Mouse (Mus musculus) heart, postnatal 14 days (tissue): ENCODE measurements around the gene Fam178b. TPM values are rescaled to one million over a fixed set of nuclear protein-coding genes. Genes with fewer than 3 reads are reported as not detected.
"Not testable (repeated sequence)": the region's sequence is repeated elsewhere in the genome, so short reads cannot be mapped to it uniquely, and the experiment has no call there.

Experiments used
- DNase-seq, 2 experiments: peaks; one replicate each; pipeline ENCODE4 v3.0.0; 2021 to 2022
- intact Hi-C: fragments of 180-260 bp; cut with DNase I; formaldehyde crosslinking; loops from one replicate; pipeline ENCODE4 v1.15.1; 2025
- total RNA-seq, 2 experiments: library from RNA; stranded (reverse); gene quantifications; 2 replicates each; pipeline ENCODE4 v1.2.3; 2021

Fam178b gene
- total RNA-seq, 2 experiments from 2014 or later = 0.67 to 0.73 TPM

DNA sequence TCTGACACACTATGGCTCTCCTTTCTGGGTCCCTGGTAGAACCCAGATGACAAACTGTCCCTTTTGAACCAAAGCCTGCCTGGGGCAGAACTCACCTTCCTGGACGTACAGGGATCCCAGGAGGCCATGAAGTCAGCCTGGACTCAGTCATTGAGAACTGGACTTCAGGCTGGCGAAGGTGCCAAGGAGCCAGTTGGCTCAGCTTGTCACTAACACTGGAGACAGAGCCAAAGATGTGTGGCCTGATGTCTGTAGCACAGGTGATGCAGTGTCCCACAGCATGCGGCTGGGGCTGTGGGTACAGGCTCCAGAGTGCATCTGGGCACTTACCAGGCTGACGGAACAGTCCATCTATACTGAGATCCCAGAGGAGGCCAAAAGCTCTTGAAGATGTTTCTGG, 50.9 kb downstream of the Fam178b start:
- intact Hi-C loops = no loop called here
- no peak for DNase-seq

DNA sequence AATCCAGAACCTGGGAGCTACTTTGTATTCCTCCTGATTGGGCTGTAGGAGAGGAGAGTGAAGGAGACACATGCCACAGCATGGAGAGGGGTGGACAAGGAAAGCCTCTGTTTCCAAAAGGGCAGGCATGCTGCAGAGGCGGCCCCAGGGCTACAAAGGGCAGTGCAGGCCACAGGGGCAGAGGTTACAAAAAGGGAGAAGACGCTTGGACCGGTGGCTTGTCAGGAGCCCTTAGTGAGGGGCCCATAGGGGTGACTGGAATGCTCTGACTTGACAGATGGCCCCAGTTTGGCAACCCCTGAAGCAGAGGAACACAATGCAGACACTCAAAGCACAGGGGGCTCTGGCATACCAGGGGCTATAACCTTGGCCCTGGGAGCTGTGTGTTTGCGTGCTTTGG, 51.6 kb downstream of the Fam178b start:
- no peak for DNase-seq
- intact Hi-C loops = no loop called here

DNA sequence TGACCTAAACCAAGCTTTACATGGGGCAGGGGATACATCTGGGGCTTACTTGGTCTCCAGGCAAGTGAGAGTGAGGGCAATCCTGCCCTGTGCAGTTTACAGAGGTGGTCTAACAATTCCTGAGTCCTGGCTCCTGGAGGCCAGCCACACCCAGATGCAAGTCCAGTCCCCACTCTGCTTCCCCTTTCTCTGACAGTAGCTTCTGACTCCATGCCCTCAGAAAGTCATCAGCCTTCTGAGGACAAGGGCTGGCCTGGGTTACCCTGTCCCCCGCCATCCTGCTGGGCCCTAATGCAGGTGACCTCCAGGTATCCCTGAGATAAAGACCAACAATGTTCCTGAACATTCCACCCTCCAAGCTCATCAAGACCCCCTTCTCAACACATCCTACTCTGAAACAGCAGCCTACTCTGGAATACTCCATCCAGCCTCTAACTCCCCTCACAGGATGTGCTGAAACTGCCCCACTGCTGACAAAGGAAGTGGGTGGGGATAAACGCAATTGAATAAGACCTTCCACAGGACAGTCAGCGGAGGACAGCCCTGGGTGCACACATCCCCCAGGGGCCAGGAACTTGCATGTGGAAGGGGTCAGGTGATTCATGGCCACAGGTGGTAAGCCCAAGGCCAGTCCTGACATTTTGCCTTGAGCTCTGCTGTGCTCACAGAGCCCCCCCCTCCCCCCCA, 52.8 kb downstream of the Fam178b start:
- DNase-seq = no peak
- intact Hi-C loops = no loop called here

DNA sequence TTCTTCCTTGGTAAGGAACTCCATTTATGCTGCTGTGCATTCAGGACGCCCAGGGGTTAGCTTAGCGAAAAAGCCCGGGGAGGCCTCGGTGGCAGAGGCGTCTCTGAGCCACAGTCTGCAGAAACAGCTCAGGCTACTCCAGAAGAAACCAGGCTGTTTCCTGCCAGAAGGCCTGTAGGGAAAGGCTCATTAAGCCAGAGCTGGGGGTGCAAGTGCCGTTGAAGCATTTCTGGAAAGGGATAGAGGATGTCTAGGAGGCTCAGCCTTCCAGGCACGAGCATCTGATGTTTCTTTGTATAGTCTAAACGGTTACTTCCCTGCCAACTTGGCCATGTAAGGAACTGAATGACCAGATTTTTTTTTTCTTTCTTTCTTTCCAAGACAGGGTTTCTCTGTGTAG, 54.4 kb downstream of the Fam178b start:
- intact Hi-C loops = no loop called here
- no peak for DNase-seq

DNA sequence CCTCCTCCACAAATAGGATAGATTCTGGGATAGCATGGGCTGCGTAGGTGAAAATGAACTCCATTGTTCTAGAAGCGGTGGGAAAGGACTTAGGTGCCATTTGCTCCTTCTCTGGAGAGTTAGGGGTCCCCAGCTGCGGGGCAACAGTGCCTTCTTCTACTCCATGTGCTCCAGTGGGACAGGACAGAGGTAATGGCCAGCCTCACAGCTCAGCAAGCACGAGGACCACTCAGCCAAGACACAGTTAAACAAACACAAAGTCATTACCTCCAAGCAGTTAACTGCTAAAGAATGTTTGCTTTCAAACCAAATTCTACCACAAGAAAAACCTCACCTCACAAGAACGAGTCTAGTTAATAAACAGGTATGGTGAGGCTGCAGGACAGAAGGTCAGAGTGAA, 57.5 kb downstream of the Fam178b start:
- intact Hi-C loops = no loop called here
- DNase-seq = no peak

DNA sequence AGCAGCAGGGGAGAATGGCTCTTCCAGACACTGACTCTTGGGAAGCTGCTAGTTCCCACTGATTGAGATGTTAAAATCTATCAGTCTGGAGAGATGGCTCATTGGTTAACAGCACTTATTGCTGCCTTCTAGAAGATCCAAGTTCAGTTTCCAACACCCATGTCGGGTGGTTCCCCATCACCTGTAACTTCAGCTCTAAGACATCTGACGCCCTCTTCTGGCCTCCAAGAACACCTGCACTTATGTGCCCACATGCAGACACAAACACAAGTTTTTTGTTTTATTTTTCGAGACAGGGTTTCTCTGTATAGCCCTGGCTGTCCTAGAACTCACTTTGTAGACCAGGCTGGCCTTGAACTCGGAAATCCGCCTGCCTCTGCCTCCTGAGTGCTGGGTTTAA, 67.0 kb downstream of the Fam178b start:
- DNase-seq, intact Hi-C loops: not testable (repeated sequence)

DNA sequence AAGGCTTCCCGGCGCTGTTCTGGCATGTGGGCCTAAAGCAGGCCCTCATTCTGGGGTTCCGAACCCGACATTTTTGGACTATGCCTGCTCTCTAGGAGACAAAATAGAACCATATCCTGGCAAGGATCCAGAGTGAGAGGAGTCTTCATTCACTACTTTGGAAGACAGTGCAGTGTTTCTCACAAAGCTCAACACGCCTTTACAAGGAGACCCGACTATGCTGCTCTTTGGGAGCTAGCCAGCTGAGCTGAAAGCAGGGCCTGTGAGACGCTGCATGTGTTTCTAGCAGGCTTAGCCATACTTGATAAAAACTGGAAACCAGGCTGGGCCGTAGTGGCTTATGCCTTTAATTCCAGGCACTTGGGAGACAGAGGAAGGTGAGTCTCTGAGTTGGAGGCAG, 67.8 kb downstream of the Fam178b start:
- intact Hi-C loops = no loop called here
- DNase-seq = peak in 1 of 2 experiments; percentile 40

DNA sequence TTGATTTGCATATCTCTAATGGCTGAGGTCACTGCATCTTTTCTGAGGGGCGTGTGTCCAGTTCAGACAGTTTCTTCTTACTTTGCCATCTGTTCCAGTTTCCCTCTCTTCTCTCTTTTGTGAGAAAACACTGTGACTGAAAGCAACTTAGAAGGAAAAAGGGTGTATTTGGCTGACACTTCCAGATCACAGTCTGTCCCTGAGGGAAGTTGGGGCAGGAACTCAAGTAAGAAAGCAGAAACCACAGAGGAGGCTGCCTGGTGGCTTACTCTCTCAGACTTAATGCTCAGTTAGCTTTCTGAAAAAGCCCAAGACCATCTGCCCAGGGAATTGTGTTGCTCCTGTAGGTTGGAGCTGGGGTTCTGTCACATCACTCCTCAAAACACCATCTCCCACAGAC, 68.4 kb downstream of the Fam178b start:
- intact Hi-C loops = no loop called here
- DNase-seq = no peak

DNA sequence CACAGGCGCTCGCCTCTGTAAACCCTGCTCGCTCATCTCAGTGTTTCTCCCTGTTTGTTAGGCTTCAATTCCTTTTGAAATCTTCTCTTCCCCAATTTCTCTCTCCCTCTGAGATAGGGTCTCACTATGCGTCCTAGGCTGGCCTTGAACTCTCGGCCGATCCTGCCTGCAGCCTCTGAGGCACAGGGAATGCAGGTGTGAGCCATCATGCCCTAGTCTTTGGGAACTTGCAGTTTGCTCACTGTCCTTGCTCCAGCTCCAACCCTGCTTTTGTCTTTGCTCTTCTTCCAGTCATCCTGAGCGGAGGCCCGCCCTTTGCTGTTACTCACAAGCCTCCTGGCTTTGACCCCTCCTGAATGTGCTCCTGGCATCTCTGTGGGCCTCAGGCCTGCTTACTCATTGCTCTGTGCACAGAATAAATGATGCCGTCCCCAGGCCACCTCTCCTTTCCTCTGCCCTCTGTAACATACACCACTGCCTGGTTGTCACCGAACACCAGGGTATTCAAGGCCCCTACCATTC, 69.5 kb downstream of the Fam178b start:
- no peak for DNase-seq
- intact Hi-C loops = loop anchor here (2.0 kb wide), 1 partner anchor 57 kb away; no protein-coding TSS in a partner anchor

DNA sequence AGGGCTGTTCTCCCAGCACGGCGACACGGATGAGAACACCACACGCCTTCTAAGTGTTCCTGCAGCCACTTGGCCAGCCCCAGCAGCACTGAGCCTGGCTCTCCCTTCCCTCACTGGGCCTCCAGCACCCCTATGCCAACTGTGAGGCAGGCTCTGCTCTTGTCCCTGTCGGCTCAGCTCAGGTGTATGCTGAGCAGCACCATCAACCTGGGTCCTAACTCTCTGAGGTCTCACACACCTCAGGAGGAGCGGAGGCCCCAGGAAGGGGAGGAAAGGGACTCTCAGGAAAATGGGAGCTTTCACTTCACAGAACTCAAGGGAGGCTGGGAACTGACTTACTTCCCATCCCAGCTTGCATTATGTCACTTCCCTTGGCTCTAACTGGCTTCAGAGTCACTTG, 70.6 kb downstream of the Fam178b start:
- intact Hi-C loops = loop anchor here (2.0 kb wide), 1 partner anchor 56 kb away; no protein-coding TSS in a partner anchor
- peak; percentile 38 to 44 for DNase-seq

DNA sequence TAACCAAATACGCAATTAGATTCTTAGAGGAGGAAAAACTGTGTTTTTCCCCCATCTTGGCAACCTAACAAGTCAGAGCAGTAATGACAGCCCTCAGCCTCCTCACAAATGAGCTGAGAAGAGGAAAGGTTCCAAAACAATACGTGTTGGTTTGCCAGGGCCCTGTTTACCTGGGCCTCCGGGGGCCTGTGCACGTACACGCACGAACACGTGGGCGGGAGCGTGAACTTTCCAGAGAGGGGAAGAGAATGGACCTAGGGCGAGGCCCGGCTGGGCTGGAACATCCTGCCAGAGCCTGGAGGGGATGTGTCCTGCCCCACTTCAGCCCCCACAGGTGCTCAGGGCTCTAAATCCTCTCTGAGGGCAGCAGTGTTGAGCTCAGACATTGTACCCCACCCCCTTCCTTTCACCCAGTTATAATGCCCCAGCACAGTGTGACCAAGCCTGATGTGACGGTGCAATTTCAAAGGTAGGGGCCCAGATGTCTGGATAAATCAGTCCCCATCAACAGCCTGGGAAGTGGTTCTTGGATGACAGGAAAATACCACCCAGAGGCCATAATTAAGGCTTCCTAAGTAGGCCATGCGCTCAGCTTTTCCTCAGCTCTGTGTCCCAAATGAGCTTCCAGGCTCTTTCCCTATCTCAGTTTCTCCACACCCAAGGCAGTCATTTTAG, 71.4 kb downstream of the Fam178b start:
- intact Hi-C loops = loop anchor here (2.0 kb wide), 1 partner anchor 55 kb away; no protein-coding TSS in a partner anchor

DNA sequence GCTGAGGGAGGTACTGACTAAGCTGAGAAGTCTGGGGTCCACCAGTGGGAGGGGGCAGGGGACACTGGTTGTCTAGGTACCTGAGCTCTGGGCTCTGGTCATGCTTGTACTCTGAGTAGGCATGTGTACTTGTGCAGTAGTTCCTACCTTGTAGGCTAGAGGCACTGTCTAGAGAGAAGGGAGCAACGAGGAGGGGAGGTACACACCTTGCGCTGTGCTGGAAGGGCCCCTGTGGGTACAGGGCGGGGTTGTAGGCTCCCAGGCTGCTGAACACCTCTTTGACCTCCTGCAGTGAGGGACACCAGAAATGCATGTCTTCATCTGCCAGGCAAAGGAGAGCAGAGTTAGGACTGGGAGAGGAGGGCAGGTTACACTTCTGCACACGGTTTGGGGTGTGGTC, 74.8 kb downstream of the Fam178b start:
- no peak for DNase-seq
- intact Hi-C loops = loop anchor here (2.0 kb wide), 1 partner anchor 15 kb away; no protein-coding TSS in a partner anchor

More for the DNA sequence above, 71.4 kb downstream of the Fam178b start:
- peak; percentile 37 to 45 for DNase-seq

DNA sequence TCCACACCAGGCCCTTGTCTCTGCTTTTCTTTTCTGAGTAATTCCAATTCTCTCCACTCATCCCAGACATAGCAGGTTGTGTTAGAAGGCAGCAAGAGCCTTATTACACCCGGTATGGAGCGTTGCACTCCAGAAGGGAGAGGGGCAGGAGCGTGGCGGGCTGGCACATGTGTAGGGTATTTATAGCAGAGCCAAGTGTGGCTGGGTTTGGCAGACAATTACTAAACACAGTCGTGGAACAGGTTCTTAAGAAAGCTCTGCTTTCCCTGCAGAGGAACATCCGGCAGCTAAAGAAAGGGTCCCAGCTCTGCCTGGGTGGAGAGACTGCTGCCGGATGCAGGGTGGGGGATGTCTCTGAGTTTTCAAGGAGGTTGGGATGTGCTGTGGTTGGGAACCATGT, 76.0 kb downstream of the Fam178b start:
- intact Hi-C loops = no loop called here
- peak in 1 of 2 experiments; percentile 44 for DNase-seq

DNA sequence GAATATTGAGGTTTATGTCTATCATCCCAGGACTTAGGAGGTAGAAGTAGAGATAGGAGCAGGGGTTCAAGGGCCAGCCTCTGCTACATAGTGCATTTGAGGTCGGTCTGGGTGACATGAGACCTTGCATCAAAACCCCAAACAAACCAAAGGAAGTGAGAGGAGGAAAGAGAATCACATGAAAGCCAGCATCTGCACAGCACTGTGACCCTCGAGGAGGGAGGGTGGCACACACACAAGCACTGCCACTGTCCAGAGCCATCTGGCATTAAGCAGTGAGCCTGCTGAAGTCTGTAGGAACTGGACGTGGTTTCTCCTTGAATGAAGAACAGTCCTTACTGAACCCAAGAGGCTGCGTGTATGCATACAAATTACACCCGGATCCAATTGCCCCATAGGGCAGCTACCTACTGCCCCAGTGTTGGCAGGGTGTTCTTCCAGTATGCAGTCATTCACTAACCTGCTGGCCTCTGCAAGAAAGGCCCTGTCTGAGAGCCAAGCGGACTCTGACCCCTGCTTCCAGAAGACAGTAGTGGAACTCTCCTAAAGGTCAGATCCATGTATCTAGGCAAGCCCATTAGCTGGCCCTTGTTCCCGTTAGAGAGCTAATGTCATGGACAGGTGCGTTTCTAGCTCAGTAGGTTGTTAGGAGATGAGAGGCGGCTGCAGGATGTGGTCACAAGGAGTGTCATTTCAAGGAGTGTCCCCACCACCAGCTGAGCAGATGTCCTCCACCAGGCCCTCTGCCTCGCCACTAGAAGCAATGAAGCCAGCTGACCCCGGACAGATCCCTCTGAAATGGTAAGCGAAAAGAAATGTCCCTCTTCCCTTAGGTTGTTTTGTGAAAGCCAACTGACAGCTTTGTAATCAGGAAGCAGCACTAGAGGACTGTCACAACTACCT, 78.5 kb downstream of the Fam178b start:
- no peak for DNase-seq
- intact Hi-C loops = no loop called here

DNA sequence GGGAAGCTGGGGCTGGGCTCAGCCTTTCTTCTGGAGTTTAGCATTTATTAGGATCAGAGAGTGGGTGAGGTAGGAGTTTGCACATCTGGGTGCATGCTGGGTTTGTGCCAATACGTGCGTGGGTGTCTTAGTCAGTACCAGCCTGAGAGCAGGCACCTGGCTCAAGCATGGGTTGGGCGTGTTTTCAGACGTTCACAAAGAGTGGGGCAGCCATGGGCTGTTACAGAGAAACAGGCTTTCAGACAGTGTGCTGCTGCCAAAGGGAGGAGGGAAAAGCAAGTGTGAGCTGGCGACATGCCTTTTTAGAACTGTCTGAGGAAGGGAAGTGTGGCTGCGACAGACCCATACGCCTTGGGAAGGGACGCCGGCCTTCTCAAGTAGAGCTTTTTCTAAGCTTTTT, 79.6 kb downstream of the Fam178b start:
- intact Hi-C loops = no loop called here
- peak; percentile 54 to 65 for DNase-seq

DNA sequence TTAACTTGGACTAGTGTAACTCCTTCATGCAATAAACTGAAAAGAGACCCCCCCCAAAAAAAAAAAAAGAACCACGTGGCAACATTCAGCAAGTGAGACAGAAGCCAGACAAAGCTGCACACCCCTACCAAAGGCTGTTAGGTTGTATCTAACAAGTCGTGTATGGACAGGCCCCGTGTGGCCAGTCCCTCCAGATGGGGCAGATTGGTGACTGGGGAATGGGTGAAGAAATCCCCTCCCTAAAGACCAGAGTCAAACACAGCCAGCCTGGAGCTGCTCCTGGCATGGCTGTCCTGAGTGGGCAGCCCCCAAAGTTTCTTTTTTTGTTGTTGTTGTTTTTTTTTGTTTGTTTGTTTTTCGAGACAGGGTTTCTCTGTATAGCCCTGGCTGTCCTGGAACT, 80.7 kb downstream of the Fam178b start:
- intact Hi-C loops = loop anchor here (1.0 kb wide), 1 partner anchor 114 kb away; no protein-coding TSS in a partner anchor

DNA sequence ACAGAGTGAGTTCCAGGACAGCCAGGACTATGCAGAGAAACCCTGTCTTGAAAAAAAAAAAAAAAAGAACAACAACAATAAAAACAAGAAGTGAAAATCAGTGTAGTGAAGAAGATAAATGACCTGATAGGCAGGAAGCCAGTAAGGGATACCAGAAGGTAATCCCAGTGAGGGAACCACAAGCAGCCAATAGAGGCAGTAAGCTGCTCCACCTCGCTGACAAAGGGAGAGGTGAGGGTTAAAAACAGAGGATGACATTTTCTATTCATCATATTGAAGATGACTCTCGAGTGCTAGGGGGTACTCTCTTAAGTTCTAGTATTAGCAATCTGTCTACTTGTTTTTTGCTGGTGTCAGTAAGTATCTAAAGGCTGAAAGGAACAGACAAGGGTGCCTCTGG, 84.6 kb downstream of the Fam178b start:
- intact Hi-C loops = no loop called here
- no peak for DNase-seq

More for the DNA sequence above, 80.7 kb downstream of the Fam178b start:
- no peak for DNase-seq

DNA sequence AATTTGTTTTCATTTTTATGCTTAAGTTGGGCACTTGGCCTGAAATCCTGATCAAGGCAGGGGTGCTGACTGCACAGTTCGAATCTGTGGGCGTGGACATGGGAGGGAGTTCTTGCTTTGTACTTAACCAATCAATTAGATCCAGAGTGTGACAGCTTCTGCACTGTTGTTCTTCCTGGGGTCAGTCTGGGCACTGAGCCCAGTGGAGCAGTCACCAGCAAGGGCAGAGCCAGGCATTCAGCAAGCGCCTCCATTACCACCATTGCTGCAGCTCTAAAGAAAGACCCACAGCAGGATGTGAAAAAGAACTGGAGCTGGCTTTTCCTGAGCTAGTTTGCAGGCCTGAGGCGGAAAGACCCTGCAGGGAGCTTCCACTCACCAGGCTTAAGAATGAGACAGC, 86.9 kb downstream of the Fam178b start:
- peak; percentile 51 to 66 for DNase-seq

DNA sequence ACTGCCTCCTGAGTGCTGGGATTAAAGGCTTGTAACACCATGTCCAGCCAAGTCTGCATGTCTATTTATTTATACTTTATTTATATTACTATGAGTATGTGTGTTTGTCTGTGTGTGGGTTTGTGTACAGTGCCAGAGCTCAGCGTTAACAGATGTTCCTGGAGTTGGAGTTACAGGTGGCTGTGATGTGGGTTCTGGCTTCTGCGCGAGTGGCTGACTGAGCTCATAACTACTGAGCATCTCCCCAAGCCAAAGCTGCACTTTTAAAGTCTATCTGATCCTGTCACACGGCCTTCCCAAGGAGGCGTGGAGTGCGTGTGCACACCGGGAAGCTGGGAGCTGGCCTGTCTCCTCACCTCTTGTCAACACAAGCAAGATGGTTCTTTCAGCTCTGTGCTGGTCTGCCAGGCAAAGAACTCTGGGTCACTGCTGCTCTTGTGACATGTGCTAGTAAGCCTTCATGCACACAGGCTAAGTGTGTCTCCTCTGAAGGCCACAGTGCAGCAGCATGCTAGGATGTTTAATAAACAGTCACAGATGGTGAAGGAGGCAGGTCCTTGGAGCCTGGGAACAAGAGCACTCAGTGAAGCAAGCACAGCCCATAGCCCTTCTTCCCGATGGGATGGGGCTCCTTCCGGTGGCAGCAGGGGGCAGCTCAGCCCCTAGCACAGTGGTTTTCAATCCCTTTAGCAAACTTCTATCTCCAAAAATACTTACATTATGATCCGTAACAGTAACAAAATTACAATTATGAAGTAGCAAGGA, 87.6 kb downstream of the Fam178b start:
- intact Hi-C loops = no loop called here
- DNase-seq = no peak

More for the DNA sequence above, 86.9 kb downstream of the Fam178b start:
- intact Hi-C loops = no loop called here

DNA sequence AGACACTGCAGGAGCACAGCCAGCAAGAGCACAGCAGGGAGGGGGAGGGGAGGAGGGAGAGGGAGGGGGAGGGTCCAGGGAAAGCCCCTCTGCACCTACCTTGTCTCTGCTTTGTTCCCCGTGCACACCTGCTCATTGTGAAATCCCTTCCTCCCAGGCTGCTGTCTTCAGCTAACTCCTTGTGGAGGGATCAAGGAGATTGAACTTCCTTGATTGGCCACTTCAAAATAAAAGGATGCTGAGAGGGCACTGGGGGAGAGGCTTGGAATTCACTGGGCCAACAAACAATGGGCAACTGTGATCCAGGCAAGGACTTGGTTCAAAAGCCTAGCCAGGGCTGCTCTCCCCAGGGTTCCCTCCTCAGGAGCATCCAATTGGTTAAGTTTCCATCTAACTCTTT, 89.9 kb downstream of the Fam178b start:
- intact Hi-C loops = loop anchor here (2.0 kb wide), 1 partner anchor 16 kb away; no protein-coding TSS in a partner anchor
- no peak for DNase-seq
